In the genomic region with DNA sequence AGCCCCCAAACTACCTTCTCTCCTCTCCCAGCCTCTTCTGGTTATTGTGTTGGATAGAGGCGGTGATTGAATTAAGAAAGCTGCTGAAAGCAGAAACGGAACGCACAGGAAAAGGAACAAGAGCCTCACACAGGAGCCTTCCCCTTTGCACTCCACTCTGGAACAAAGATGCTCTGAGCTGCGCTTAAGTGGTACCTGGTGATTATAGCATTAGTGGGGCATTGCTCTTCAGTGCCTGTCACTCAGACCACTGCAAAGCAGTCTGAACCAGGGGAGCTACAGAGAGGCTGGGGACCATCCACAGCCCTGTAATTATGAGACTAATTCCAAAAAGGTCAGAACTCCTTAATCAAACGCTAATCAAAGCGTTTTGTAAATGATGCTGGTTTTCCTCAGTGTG, we compare ENCODE assay signal across 9 mouse cellular contexts.
DNase-seq lines count a peak whose midpoint lies in the region; ATAC-seq and TF ChIP-seq lines count a peak whose summit lies in the region.
"Had no signal": no experiment of that assay in that cellular context is flagged by ENCODE, and none has a peak within 500 bp of the region (broad histone marks: within the 10 kb centered on the region; RNA-seq: fewer than 3 reads in every experiment).

No protein-coding gene starts in this region.

- H3K36me3 ChIP-seq in heart, embryonic 12.5 days = no peaks in the 10 kb centered on the region
- peaks cover 11% of the 10 kb centered on the region for H3K36me3 ChIP-seq in heart, adult 2 months (ENCODE audit: control insufficient read depth, insufficient read depth, low read length)
- H3K36me3 ChIP-seq in midbrain, embryonic 10.5 days = no peaks in the 10 kb centered on the region
- no peaks in the 10 kb centered on the region for H3K36me3 ChIP-seq in midbrain, postnatal 0 days (ENCODE audit: insufficient read depth, low read length)
- H3K36me3 ChIP-seq in hindbrain, embryonic 16.5 days (ENCODE audit: control insufficient read depth, insufficient read depth, low read length) = no peaks in the 10 kb centered on the region
- H3K36me3 ChIP-seq in stomach, embryonic 16.5 days (ENCODE audit: control insufficient read depth, insufficient read depth, low read length) = no peaks in the 10 kb centered on the region
- H3K36me3 ChIP-seq: liver, embryonic 15.5 days had no signal

- no peaks in the 10 kb centered on the region for H3K27me3 ChIP-seq in heart, embryonic 12.5 days (replicated peaks)
- no peaks in the 10 kb centered on the region for H3K27me3 ChIP-seq in heart, adult 2 months (ENCODE audit: control insufficient read depth, insufficient read depth, low read length)
- no peaks in the 10 kb centered on the region for H3K27me3 ChIP-seq in midbrain, embryonic 10.5 days (ENCODE audit: low read depth, poor library complexity, severe bottlenecking)
- H3K27me3 ChIP-seq in midbrain, postnatal 0 days (ENCODE audit: insufficient read depth, low read length) = no peaks in the 10 kb centered on the region
- H3K27me3 ChIP-seq in hindbrain, embryonic 16.5 days (replicated peaks; ENCODE audit: control insufficient read depth, insufficient read depth, low read length) = no peaks in the 10 kb centered on the region
- H3K27me3 ChIP-seq in stomach, embryonic 16.5 days (ENCODE audit: control insufficient read depth, insufficient read depth, low read length) = no peaks in the 10 kb centered on the region
- H3K27me3 ChIP-seq: liver, embryonic 15.5 days had no signal

- H3K9me3 ChIP-seq in heart, embryonic 12.5 days (replicated peaks) = no peaks in the 10 kb centered on the region
- H3K9me3 ChIP-seq in midbrain, embryonic 10.5 days (replicated peaks) = no peaks in the 10 kb centered on the region
- H3K9me3 ChIP-seq in midbrain, postnatal 0 days (ENCODE audit: low read length) = no peaks in the 10 kb centered on the region
- H3K9me3 ChIP-seq in hindbrain, embryonic 16.5 days (ENCODE audit: control insufficient read depth, low read length) = no peaks in the 10 kb centered on the region
- H3K9me3 ChIP-seq in stomach, embryonic 16.5 days (replicated peaks; ENCODE audit: control insufficient read depth, low read length) = no peaks in the 10 kb centered on the region
- H3K9me3 ChIP-seq: liver, embryonic 15.5 days had no signal

- H3K4me2 ChIP-seq in heart, embryonic 12.5 days = peak overlapping the region; percentile 57
- no peak overlapping the region for H3K4me2 ChIP-seq in midbrain, postnatal 0 days (ENCODE audit: low read depth, low read length, poor library complexity, severe bottlenecking)
- peak overlapping the region; percentile 31 for H3K4me2 ChIP-seq in hindbrain, embryonic 16.5 days (ENCODE audit: low read length)
- H3K4me2 ChIP-seq in stomach, embryonic 16.5 days (ENCODE audit: low read depth, low read length) = peak overlapping the region; percentile 27; the same call in 1 of the 2 replicates
- H3K4me2 ChIP-seq: liver, embryonic 15.5 days had no signal

- 22% methylated on average over 6 of the region's 6 CpGs for WGBS in heart, embryonic 12.5 days
- 41% methylated on average over 6 of the region's 6 CpGs for WGBS in heart, adult 2 months
- 18% methylated on average over 6 of the region's 6 CpGs for WGBS in midbrain, embryonic 10.5 days
- WGBS in midbrain, postnatal 0 days = 22% methylated on average over 6 of the region's 6 CpGs
- 17% methylated on average over 6 of the region's 6 CpGs for WGBS in hindbrain, embryonic 16.5 days
- 21% methylated on average over 6 of the region's 6 CpGs for WGBS in stomach, embryonic 16.5 days

- no peak for DNase-seq in heart, adult 2 months
- peak; percentile 14 for DNase-seq in midbrain, embryonic 10.5 days (ENCODE audit: low spot score)
- DNase-seq in midbrain, postnatal 0 days (ENCODE audit: low spot score) = no peak
- DNase-seq in adrenal gland, postnatal 14 days = no peak
- DNase-seq in cerebellum, adult 11 months = no peak

- intact Hi-C loops in heart, adult 2 months (cut with DNase I) = loop anchor here (10.0 kb wide), 1 partner anchor 71 kb away; no protein-coding TSS in a partner anchor

- H3K4me1 ChIP-seq in heart, embryonic 12.5 days (replicated peaks) = peaks cover 8% of the 10 kb centered on the region
- peaks cover 10% of the 10 kb centered on the region for H3K4me1 ChIP-seq in heart, adult 2 months (ENCODE audit: control insufficient read depth, insufficient read depth, low read length)
- peaks cover 14% of the 10 kb centered on the region for H3K4me1 ChIP-seq in midbrain, embryonic 10.5 days
- H3K4me1 ChIP-seq in midbrain, postnatal 0 days (ENCODE audit: insufficient read depth, low read length) = no peaks in the 10 kb centered on the region
- H3K4me1 ChIP-seq in hindbrain, embryonic 16.5 days (ENCODE audit: control insufficient read depth, insufficient read depth, low read depth, low read length) = peaks cover 6% of the 10 kb centered on the region
- peaks cover 13% of the 10 kb centered on the region for H3K4me1 ChIP-seq in stomach, embryonic 16.5 days (ENCODE audit: control insufficient read depth, insufficient read depth, low read length)
- H3K4me1 ChIP-seq: liver, embryonic 15.5 days had no signal

- no peak for ATAC-seq in heart, embryonic 12.5 days (ENCODE audit: insufficient number of reproducible peaks, low FRiP score)
- no peak for ATAC-seq in midbrain, postnatal 0 days (ENCODE audit: low FRiP score)
- ATAC-seq in hindbrain, embryonic 16.5 days = 0 out of 2 replicates have a peak, but pooled peaks have one; percentile 34
- ATAC-seq in stomach, embryonic 16.5 days (ENCODE audit: insufficient read depth, low FRiP score) = no peak

- H3K4me3 ChIP-seq in heart, embryonic 12.5 days = no peak overlapping the region
- H3K4me3 ChIP-seq in heart, adult 2 months = no peak overlapping the region
- 0 out of 2 replicates have a peak overlapping the region, but pooled peaks have one; percentile 20 for H3K4me3 ChIP-seq in midbrain, embryonic 10.5 days
- no peak overlapping the region for H3K4me3 ChIP-seq in midbrain, postnatal 0 days (ENCODE audit: low read depth, low read length)
- no peak overlapping the region for H3K4me3 ChIP-seq in hindbrain, embryonic 16.5 days (ENCODE audit: low read length)
- H3K4me3 ChIP-seq in stomach, embryonic 16.5 days (replicated peaks; ENCODE audit: low read length) = no peak overlapping the region
- H3K4me3 ChIP-seq: liver, embryonic 15.5 days had no signal

- TF ChIP-seq EP300 in heart, adult 2 months (IDR thresholded peaks at IDR 0.05; ENCODE audit: insufficient read depth, low read depth, low read length) = no peak

- no peak overlapping the region for H3K9ac ChIP-seq in heart, embryonic 12.5 days
- no peak overlapping the region for H3K9ac ChIP-seq in heart, adult 2 months (ENCODE audit: low read depth, low read length)
- H3K9ac ChIP-seq in midbrain, postnatal 0 days (replicated peaks; ENCODE audit: low read length, poor library complexity, severe bottlenecking) = no peak overlapping the region
- no peak overlapping the region for H3K9ac ChIP-seq in hindbrain, embryonic 16.5 days (ENCODE audit: low read depth, low read length)
- no peak overlapping the region; the same call in 1 of the 2 replicates for H3K9ac ChIP-seq in stomach, embryonic 16.5 days (ENCODE audit: low read length)
- H3K9ac ChIP-seq: liver, embryonic 15.5 days had no signal

- TF ChIP-seq POLR2A in heart, adult 2 months (IDR thresholded peaks at IDR 0.05; ENCODE audit: insufficient read depth, low read depth, low read length) = no peak

- no peak overlapping the region for H3K27ac ChIP-seq in heart, embryonic 12.5 days (ENCODE audit: poor library complexity, severe bottlenecking)
- H3K27ac ChIP-seq in heart, adult 2 months = no peak overlapping the region; the same call in 1 of the 2 replicates
- peak overlapping the region; percentile 42; the same call in 1 of the 2 replicates for H3K27ac ChIP-seq in midbrain, embryonic 10.5 days (replicated peaks)
- H3K27ac ChIP-seq in midbrain, postnatal 0 days (ENCODE audit: low read depth, low read length) = no peak overlapping the region
- no peak overlapping the region for H3K27ac ChIP-seq in hindbrain, embryonic 16.5 days (ENCODE audit: low read depth, low read length)
- H3K27ac ChIP-seq in stomach, embryonic 16.5 days (ENCODE audit: low read length) = no peak overlapping the region
- H3K27ac ChIP-seq: liver, embryonic 15.5 days had no signal

- H3K79me2 ChIP-seq in heart, adult 2 months (replicated peaks; ENCODE audit: control insufficient read depth, insufficient read depth, low read length) = no peaks in the 10 kb centered on the region

- TF ChIP-seq CTCF in heart, adult 2 months (IDR thresholded peaks at IDR 0.05) = no peak
- TF ChIP-seq CTCF in midbrain, postnatal 0 days (IDR thresholded peaks at IDR 0.05) = no peak
